Mouse (Mus musculus) liver, embryonic 14.5 days (tissue): ENCODE measurements around the gene Ldb1. TPM values are rescaled to one million over a fixed set of nuclear protein-coding genes. Genes with fewer than 3 reads are reported as not detected.
"Not testable (repeated sequence)": the region's sequence is repeated elsewhere in the genome, so short reads cannot be mapped to it uniquely, and the experiment has no call there.

Experiments used
- ATAC-seq: fragments of 200-750 bp; cut with Nextera tagmentation; 2 replicates; pipeline ENCODE4 v1.8.0; 2017; ENCODE audit warnings: moderate number of reproducible peaks, mild to moderate bottlenecking, moderate library complexity; ENCODE audit not compliant: insufficient read depth
- DNase-seq, 3 experiments: peaks; one replicate each; pipeline ENCODE4 v3.0.0-alpha.2; 2012 to 2013; ENCODE audit warnings: low read depth in 3 of 3, low spot score in 3 of 3
- H3K27ac ChIP-seq: fragments of 300-500 bp; sonication (generic); 2 replicates; pipeline ENCODE4 v1.5.1; 2014; ENCODE audit warnings: moderate library complexity, mild to moderate bottlenecking, control low read depth, inconsistent platforms
- H3K27me3 ChIP-seq: fragments of 300-500 bp; sonication (generic); 2 replicates; pipeline ENCODE4 v1.6.1; 2014; ENCODE audit warnings: mild to moderate bottlenecking, low read length, moderate library complexity; ENCODE audit not compliant: control insufficient read depth, insufficient read depth
- H3K36me3 ChIP-seq: fragments of 300-500 bp; sonication (generic); replicated peaks from 2 replicates; pipeline ENCODE4 v1.6.1; 2014; ENCODE audit warnings: low read depth; ENCODE audit not compliant: control insufficient read depth, insufficient read depth
- H3K4me1 ChIP-seq, 2 experiments: fragments of 200-500 bp in 1 of 2; fragments of 300-500 bp in 1 of 2; sonication (generic) in 1 of 2; replicated peaks; 2 replicates each; pipeline ENCODE4 v1.6.1; 2012 to 2014; ENCODE audit warnings: antibody characterized with exemption in 1 of 2, inconsistent platforms in 1 of 2, low read length in 1 of 2; ENCODE audit not compliant: control insufficient read depth in 2 of 2, insufficient read depth in 2 of 2
- H3K4me2 ChIP-seq: fragments of 300-500 bp; sonication (generic); 2 replicates; pipeline ENCODE4 v1.6.1; 2014; ENCODE audit warnings: low read depth, mild to moderate bottlenecking, control low read depth, moderate library complexity
- H3K4me3 ChIP-seq, 2 experiments: fragments of 200-500 bp in 1 of 2; fragments of 300-500 bp in 1 of 2; sonication (generic) in 1 of 2; 2 replicates each; pipeline ENCODE4 v1.5.1; 2012 to 2014; ENCODE audit warnings: low read depth in 2 of 2, low read length in 2 of 2, mild to moderate bottlenecking in 2 of 2, control low read depth in 1 of 2, inconsistent platforms in 1 of 2, moderate library complexity in 1 of 2; ENCODE audit not compliant: insufficient read depth in 1 of 2
- H3K9ac ChIP-seq: fragments of 300-500 bp; sonication (generic); replicated peaks from 2 replicates; pipeline ENCODE4 v1.6.1; 2014; ENCODE audit warnings: mild to moderate bottlenecking, control low read depth, moderate library complexity
- H3K9me3 ChIP-seq: fragments of 300-500 bp; sonication (generic); 2 replicates; pipeline ENCODE4 v1.6.1; 2016; ENCODE audit warnings: low read length, mixed read lengths; ENCODE audit not compliant: control insufficient read depth
- CTCF ChIP-seq: IDR thresholded peaks from 2 replicates; pipeline ENCODE4 v1.5.1; 2016; ENCODE audit warnings: antibody characterized with exemption, low read depth, control low read depth
- EP300 ChIP-seq: IDR thresholded peaks from 2 replicates; pipeline ENCODE4 v1.6.1; 2016; ENCODE audit warnings: antibody characterized with exemption, low read depth
- WGBS: fragments of 180-500 bp; shearing (Covaris S2); extraction: QIAGEN DNeasy Blood & Tissue Kit; methylation state at CpG from one replicate; pipeline ENCODE4 v1.1.7; 2014; ENCODE audit not compliant: insufficient replicate concordance; 5-methylcytosine and 5-hydroxymethylcytosine counted together
- polyA plus RNA-seq, 2 experiments: library from polyadenylated mRNA; depleted of rRNA in 1 of 2; stranded (reverse) in 1 of 2; unstranded in 1 of 2; fragments of >200 nt; fragmentation: Nextera tagmentation in 1 of 2; extraction: Ambion mirVana in 1 of 2; gene quantifications; 2 replicates each; pipeline versions ENCODE4 v1.2.1 to v1.2.3; 2012 to 2014

Ldb1 gene
- polyA plus RNA-seq, 2 experiments = 22.8 to 129 TPM

DNA sequence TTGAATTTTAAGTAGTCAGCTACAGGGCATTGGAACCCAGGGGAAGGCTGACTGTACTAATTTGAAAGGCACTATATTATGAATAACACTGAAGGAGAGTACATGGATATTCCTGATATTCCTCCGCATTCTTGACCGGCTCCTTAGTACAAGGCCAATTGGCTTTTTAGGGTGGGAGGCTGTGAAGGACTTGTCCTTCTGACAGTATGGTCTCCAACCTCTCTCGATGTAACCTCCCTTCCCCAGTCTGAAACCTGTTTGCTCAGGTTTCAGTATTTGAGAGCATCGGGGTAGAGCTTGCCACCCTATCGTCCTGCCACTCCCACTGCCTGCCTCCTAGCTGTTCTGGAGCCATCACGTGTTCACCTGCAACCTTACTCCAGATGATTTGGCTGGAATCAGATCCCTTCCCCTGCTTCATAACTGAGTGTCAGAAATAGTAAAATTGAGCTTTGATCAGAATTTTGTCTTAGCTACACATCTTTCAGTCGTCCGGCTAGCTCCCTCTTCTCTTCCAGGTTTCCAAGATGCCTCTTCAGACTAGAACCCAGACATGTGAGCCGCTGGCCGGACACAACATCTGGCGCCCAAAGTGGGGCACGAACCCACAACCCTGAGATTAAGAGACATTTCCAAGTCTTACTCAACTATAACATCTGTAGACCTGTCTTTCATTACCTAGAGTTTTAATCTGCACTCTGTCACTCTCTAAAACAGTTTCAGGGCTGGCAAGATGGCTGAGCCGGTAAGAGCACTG is 50.9 kb downstream of the Ldb1 start:
- no peak for ATAC-seq
- Histone ChIP-seq H3K4me2 (no peak overlapping the region), H3K4me1 (peaks cover 4 to 10% of the 10 kb centered on the region in 2 experiments; a peak in 3 of 4 replicates), H3K27me3 (no peaks in the 10 kb centered on the region), H3K36me3 (no peaks in the 10 kb centered on the region), H3K4me3 (no peak overlapping the region), H3K9me3 (no peaks in the 10 kb centered on the region; the same call in 1 of the 2 replicates), H3K27ac (no peak overlapping the region), H3K9ac (no peak overlapping the region)
- DNase-seq = no peak
- TF ChIP-seq EP300 = no peak
- TF ChIP-seq CTCF = no peak
- 89% methylated on average over 13 of the region's 13 CpGs for WGBS

DNA sequence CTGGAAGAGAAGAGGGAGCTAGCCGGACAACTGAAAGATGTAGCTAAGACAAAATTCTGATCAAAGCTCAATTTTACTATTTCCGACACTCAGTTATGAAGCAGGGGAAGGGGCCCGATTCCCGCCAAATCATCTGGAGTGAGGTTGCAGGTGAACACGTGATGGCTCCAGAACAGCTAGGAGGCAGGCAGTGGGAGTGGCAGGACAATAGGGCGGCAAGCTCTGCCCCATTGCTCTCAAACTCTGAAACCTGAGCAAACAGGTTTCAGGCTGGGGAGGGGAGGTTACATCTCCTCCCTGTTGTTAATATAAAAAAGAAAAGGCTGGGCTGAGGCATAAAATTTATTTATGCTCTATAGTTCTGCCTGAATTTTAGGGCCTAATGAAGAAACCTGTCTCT is 51.6 kb downstream of the Ldb1 start:
- H3K4me3 ChIP-seq, H3K4me2 ChIP-seq, H3K27me3 ChIP-seq, ATAC-seq, H3K9me3 ChIP-seq, H3K27ac ChIP-seq, H3K9ac ChIP-seq, H3K4me1 ChIP-seq, DNase-seq, H3K36me3 ChIP-seq: not testable (repeated sequence)
- 69% methylated on average over 6 of the region's 6 CpGs for WGBS

DNA sequence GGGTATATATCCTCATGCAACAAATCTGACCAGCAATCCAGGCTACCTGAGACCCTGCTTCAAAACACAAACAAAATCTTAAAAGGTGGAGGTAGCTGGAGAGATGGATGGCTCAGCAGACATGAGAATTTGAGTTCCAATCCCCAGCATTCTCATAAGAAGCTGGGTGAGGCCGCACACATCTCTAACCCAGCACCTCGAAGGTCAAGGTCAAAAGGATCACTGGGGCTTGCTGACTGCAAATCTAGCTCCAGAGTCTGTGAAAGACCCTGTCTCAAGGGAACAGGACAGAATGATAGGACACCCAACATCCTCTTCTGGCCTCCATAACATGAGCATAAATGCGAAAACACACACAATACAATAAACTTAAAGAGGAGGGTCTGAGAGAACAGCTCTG is 53.8 kb downstream of the Ldb1 start:
- H3K4me2 ChIP-seq = no peak overlapping the region
- DNase-seq (no peak), ATAC-seq (no peak)
- H3K4me3 ChIP-seq = no peak overlapping the region
- no peak overlapping the region for H3K27ac ChIP-seq
- no peak overlapping the region for H3K9ac ChIP-seq
- H3K9me3 ChIP-seq = no peaks in the 10 kb centered on the region; the same call in 1 of the 2 replicates
- WGBS = 72% methylated on average over 3 of the region's 3 CpGs
- TF ChIP-seq EP300 (no peak), CTCF (no peak)
- H3K36me3 ChIP-seq = no peaks in the 10 kb centered on the region
- H3K27me3 ChIP-seq = no peaks in the 10 kb centered on the region
- no peaks in the 10 kb centered on the region for H3K4me1 ChIP-seq

- Histone ChIP-seq H3K27ac (no peak overlapping the region), H3K4me3 (no peak overlapping the region), H3K4me2 (no peak overlapping the region), H3K9ac (no peak overlapping the region), H3K4me1 (no peaks in the 10 kb centered on the region), H3K27me3 (no peaks in the 10 kb centered on the region), H3K36me3 (no peaks in the 10 kb centered on the region), H3K9me3 (no peaks in the 10 kb centered on the region)
- no peak for DNase-seq
- ATAC-seq = no peak
- 79% methylated on average over 3 of the region's 3 CpGs for WGBS
- no peak for TF ChIP-seq EP300
- no peak for TF ChIP-seq CTCF
Measured at GRCm38 (mm10) chr19:45988238-45988637, 56.8 kb downstream of the Ldb1 start.

- Histone ChIP-seq H3K4me2 (no peak overlapping the region), H3K9ac (no peak overlapping the region), H3K36me3 (no peaks in the 10 kb centered on the region), H3K9me3 (no peaks in the 10 kb centered on the region), H3K27me3 (no peaks in the 10 kb centered on the region), H3K4me3 (no peak overlapping the region), H3K27ac (no peak overlapping the region), H3K4me1 (no peaks in the 10 kb centered on the region)
- DNase-seq (no peak), ATAC-seq (no peak)
- no peak for TF ChIP-seq CTCF
- no peak for TF ChIP-seq EP300
Measured at GRCm38 (mm10) chr19:45984379-45984778, 60.6 kb downstream of the Ldb1 start.

Other genes starting within 250 kb of the Ldb1 start
- gene Kcnip2, start 229.2 kb downstream of the Ldb1 start, polyA plus RNA-seq (2012; rRNA removed) = 1.7 TPM in 2 replicates
- gene Kcnip2, start 229.2 kb downstream of the Ldb1 start, polyA plus RNA-seq (2014; fragmentation: Nextera tagmentation; extraction: Ambion mirVana) = 1.5 and 1.7 TPM in 2 replicates
- 2.0 and 2.2 TPM in 2 replicates for gene Armh3, start 46.7 kb downstream of the Ldb1 start, polyA plus RNA-seq (2012; rRNA removed)
- gene Armh3, start 46.7 kb downstream of the Ldb1 start, polyA plus RNA-seq (2014; fragmentation: Nextera tagmentation; extraction: Ambion mirVana) = 2.6 and 2.8 TPM in 2 replicates
- gene Hps6, start 41.7 kb downstream of the Ldb1 start, polyA plus RNA-seq (2012; rRNA removed) = 0.96 and 1.2 TPM in 2 replicates
- gene Hps6, start 41.7 kb downstream of the Ldb1 start, polyA plus RNA-seq (2014; fragmentation: Nextera tagmentation; extraction: Ambion mirVana) = 1.3 and 1.4 TPM in 2 replicates
- gene Pprc1, start 328 bp downstream of the Ldb1 start, polyA plus RNA-seq (2012; rRNA removed) = 17.5 and 19.4 TPM in 2 replicates
- gene Pprc1, start 328 bp downstream of the Ldb1 start, polyA plus RNA-seq (2014; fragmentation: Nextera tagmentation; extraction: Ambion mirVana) = 25.0 and 28.0 TPM in 2 replicates
- 36.6 and 63.9 TPM in 2 replicates for gene Nolc1, start 30.6 kb upstream of the Ldb1 start, polyA plus RNA-seq (2012; rRNA removed)
- 55.0 and 58.2 TPM in 2 replicates for gene Nolc1, start 30.6 kb upstream of the Ldb1 start, polyA plus RNA-seq (2014; fragmentation: Nextera tagmentation; extraction: Ambion mirVana)
- 0.02 TPM in 1 of 2 replicates, not detected in the other for gene Elovl3, start 86.7 kb upstream of the Ldb1 start, polyA plus RNA-seq (2012; rRNA removed)
- gene Elovl3, start 86.7 kb upstream of the Ldb1 start, polyA plus RNA-seq (2014; fragmentation: Nextera tagmentation; extraction: Ambion mirVana) = not detected in 2 replicates
- not detected in 2 replicates for gene Pitx3, start 103.1 kb upstream of the Ldb1 start, polyA plus RNA-seq (2012; rRNA removed)
- gene Pitx3, start 103.1 kb upstream of the Ldb1 start, polyA plus RNA-seq (2014; fragmentation: Nextera tagmentation; extraction: Ambion mirVana) = not detected in 2 replicates
- gene Gbf1, start 107.3 kb upstream of the Ldb1 start, polyA plus RNA-seq (2012; rRNA removed) = 14.6 and 17.4 TPM in 2 replicates
- gene Gbf1, start 107.3 kb upstream of the Ldb1 start, polyA plus RNA-seq (2014; fragmentation: Nextera tagmentation; extraction: Ambion mirVana) = 11.2 and 14.0 TPM in 2 replicates